Mouse (Mus musculus) erythroblast, embryonic 14.5 days (primary cell): ENCODE data around the gene Rab3a.

ENCODE experiments used
- GATA1 ChIP-seq: IDR thresholded peaks from 2 replicates; pipeline ENCODE4 v1.6.1; 2012; ENCODE audit warnings: low read length, inconsistent platforms, mixed read lengths
- TAL1 ChIP-seq: IDR thresholded peaks from 3 replicates; pipeline ENCODE4 v1.6.1; 2012; ENCODE audit warnings: low read length, inconsistent platforms, mixed read lengths

GRCm38 (mm10) chr8:70760775-70761406 lies 6.4 kb downstream of the Rab3a start, which contains the start of gene Mpv17l2:
- TF ChIP-seq GATA1 (no peak), TAL1 (no peak)
